Comparison of ENCODE assay signal across 7 mouse cellular contexts in the genomic region with DNA sequence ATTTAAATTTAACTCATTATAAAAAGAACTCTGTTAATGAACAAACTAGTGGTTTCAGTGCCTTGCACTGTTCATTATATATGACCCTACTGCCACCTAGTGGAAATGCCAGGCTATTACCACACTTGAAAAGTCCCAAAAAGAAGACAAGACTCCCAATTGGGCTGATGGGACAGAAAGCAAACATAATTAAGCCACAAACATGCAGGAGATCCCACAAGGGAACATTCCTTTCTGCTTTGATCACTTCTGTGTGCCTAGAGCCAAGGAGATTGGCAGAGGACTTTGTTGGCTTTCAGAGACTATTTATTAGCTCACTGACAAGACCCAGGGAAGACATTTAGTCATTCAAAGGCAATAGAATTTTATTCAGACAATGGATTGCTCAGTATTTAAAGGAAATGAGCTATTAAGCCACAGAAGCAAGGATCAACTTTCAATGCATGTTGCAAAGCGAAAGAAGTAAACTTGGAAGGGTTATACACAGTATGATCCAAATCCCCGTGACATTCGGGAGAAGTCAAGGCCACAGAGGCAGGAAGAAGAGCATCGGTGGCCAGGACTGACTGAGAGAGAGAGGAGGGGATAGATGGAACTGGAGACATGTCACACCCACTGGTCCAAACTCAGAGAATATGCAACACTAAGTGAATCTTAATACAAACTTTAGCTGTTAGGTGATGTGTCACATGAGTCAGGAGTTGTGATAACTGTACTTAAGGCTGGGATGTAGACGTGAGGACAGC. TPM values are rescaled to one million over a fixed set of nuclear protein-coding genes. Genes with fewer than 3 reads are reported as not detected.
DNase-seq lines count a peak whose midpoint lies in the region; ATAC-seq lines count a peak whose summit lies in the region.

No protein-coding gene starts in this region.

- H3K4me3 ChIP-seq in heart, embryonic 16.5 days (ENCODE audit: low read length): no peak overlapping the region
- H3K4me3 ChIP-seq in lung, embryonic 16.5 days (ENCODE audit: low read length): no peak overlapping the region

- H3K9me3 ChIP-seq in heart, embryonic 16.5 days (replicated peaks; ENCODE audit: control insufficient read depth, low read length): peaks cover 9% of the 10 kb centered on the region
- peaks cover 5% of the 10 kb centered on the region for H3K9me3 ChIP-seq in lung, embryonic 16.5 days (ENCODE audit: control insufficient read depth, low read length)

- DNase-seq in Muller cell, postnatal 12 days (ENCODE audit: inconsistent ontology term): peak; percentile 96
- DNase-seq in cerebellum, postnatal 36 days: peak; percentile 20 to 62
- peak; percentile 76 for DNase-seq in kidney, postnatal 14 days
- DNase-seq in retina, embryonic 14.5 days (ENCODE audit: low spot score): peak; percentile 82

- no peak overlapping the region for H3K9ac ChIP-seq in heart, embryonic 16.5 days (ENCODE audit: low read length)
- H3K9ac ChIP-seq in lung, embryonic 16.5 days (ENCODE audit: low read length): no peak overlapping the region

- H3K27ac ChIP-seq in heart, embryonic 16.5 days (ENCODE audit: low read length): no peak overlapping the region
- H3K27ac ChIP-seq in lung, embryonic 16.5 days (ENCODE audit: low read length): no peak overlapping the region

- H3K4me1 ChIP-seq in heart, embryonic 16.5 days (ENCODE audit: control insufficient read depth, insufficient read depth, low read length): 0 out of 2 replicates have a peak, but pooled peaks cover 2% of the 10 kb centered on the region
- no peaks in the 10 kb centered on the region for H3K4me1 ChIP-seq in lung, embryonic 16.5 days (replicated peaks; ENCODE audit: control insufficient read depth, insufficient read depth, low read length)

- no peaks in the 10 kb centered on the region for H3K27me3 ChIP-seq in heart, embryonic 16.5 days (ENCODE audit: control insufficient read depth, insufficient read depth, low read length)
- no peaks in the 10 kb centered on the region for H3K27me3 ChIP-seq in lung, embryonic 16.5 days (ENCODE audit: control insufficient read depth, insufficient read depth, low read depth, low read length)

- no peak overlapping the region for H3K4me2 ChIP-seq in heart, embryonic 16.5 days (ENCODE audit: low read depth, low read length)
- no peak overlapping the region for H3K4me2 ChIP-seq in lung, embryonic 16.5 days (ENCODE audit: low read depth, low read length)

- H3K36me3 ChIP-seq in heart, embryonic 16.5 days (ENCODE audit: control insufficient read depth, insufficient read depth): peaks cover 6% of the 10 kb centered on the region; the same call in 1 of the 2 replicates
- no peaks in the 10 kb centered on the region for H3K36me3 ChIP-seq in lung, embryonic 16.5 days (ENCODE audit: control insufficient read depth, insufficient read depth, low read length)

- 64% methylated on average over 5 of the region's 5 CpGs for WGBS in heart, embryonic 16.5 days
- 54% methylated on average over 5 of the region's 5 CpGs for WGBS in lung, embryonic 16.5 days

- peak; percentile 74 for ATAC-seq in CD4-positive, CD25-positive, alpha-beta regulatory T cell, adult 4 months
- 0 out of 2 replicates have a peak, but pooled peaks have one; percentile 49 for ATAC-seq in heart, embryonic 16.5 days (replicated peaks; ENCODE audit: extremely low read depth, insufficient read depth, low FRiP score)
- ATAC-seq in lung, embryonic 16.5 days (ENCODE audit: low read depth): peak; percentile 57

RNA-seq across cellular contexts. Expression of gene Smyd3, which starts 40.5 kb away (rescaled TPM):
- 10 to 100 TPM; 46.9 to 47.9 TPM for polyA plus RNA-seq in CD4-positive, CD25-positive, alpha-beta regulatory T cell, adult 4 months (2017; shearing (Covaris generic))
- 11.1 and 13.3 TPM in 2 replicates for polyA plus RNA-seq in heart, embryonic 16.5 days (2015; fragmentation: Nextera tagmentation; extraction: Ambion mirVana)
- polyA plus RNA-seq in lung, embryonic 16.5 days (2015; fragmentation: Nextera tagmentation; extraction: Ambion mirVana): 16.8 and 19.1 TPM in 2 replicates

Comparison
In these comparisons a context has a peak if more than half of its experiments do, and no peak if none do; other contexts are left out.
1. DNase-seq: peak in every context shown above with its lines; median percentile 96 in Muller cell, postnatal 12 days; 82 in retina, embryonic 14.5 days; 76 in kidney, postnatal 14 days; 41 in cerebellum, postnatal 36 days.